Mouse (Mus musculus): Measurements from ENCODE around the gene Auh. TPM values are rescaled to one million over a fixed set of nuclear protein-coding genes. Genes with fewer than 3 reads are reported as not detected.

Gene Auh
- polyA plus RNA-seq, 1 experiment, result 88.6 TPM

- peak overlapping the region; percentile 5 for H3K4me3 ChIP-seq (ENCODE audit: insufficient read depth, low read depth, low read length)
- H3K4me1 ChIP-seq (ENCODE audit: control insufficient read depth, insufficient read depth, low read length), result peaks cover 13% of the 10 kb centered on the region; the same call in 1 of the 2 replicates
- DNase-seq, result no peak
- WGBS, result 50% methylated on average over 9 of the region's 9 CpGs
- no peaks in the 10 kb centered on the region for H3K27me3 ChIP-seq (replicated peaks; ENCODE audit: control insufficient read depth, insufficient read depth, low read length)
- H3K27ac ChIP-seq (ENCODE audit: insufficient read depth, low read depth, low read length), result no peak overlapping the region
- no peaks in the 10 kb centered on the region for H3K36me3 ChIP-seq (ENCODE audit: control insufficient read depth, insufficient read depth, low read length)
- no peak for TF ChIP-seq POLR2A (IDR thresholded peaks at IDR 0.05; ENCODE audit: low read depth, low read length)
- TF ChIP-seq CTCF (conservative IDR thresholded peaks at IDR 0.05; ENCODE audit: insufficient read depth, insufficient read length, low read depth, low read length), result no peak
These were observed 1.1 kb downstream of the Auh start for GRCm38 (mm10) chr13:52928392-52928791.

GRCm38 (mm10) chr13:52924457-52924856, 5.0 kb downstream of the Auh start:
- Histone ChIP-seq H3K36me3 (ENCODE audit: control insufficient read depth, insufficient read depth, low read length) (no peaks in the 10 kb centered on the region), H3K27ac (ENCODE audit: insufficient read depth, low read depth, low read length) (no peak overlapping the region), H3K27me3 (replicated peaks; ENCODE audit: control insufficient read depth, insufficient read depth, low read length) (no peaks in the 10 kb centered on the region), H3K4me3 (ENCODE audit: insufficient read depth, low read depth, low read length) (no peak overlapping the region), H3K4me1 (ENCODE audit: control insufficient read depth, insufficient read depth, low read length) (peaks cover 25% of the 10 kb centered on the region; the same call in 1 of the 2 replicates)
- no peak for TF ChIP-seq POLR2A (IDR thresholded peaks at IDR 0.05; ENCODE audit: low read depth, low read length)
- no peak for TF ChIP-seq CTCF (conservative IDR thresholded peaks at IDR 0.05; ENCODE audit: insufficient read depth, insufficient read length, low read depth, low read length)
- DNase-seq, result no peak
- 66% methylated on average over 5 of the region's 5 CpGs for WGBS

DNA sequence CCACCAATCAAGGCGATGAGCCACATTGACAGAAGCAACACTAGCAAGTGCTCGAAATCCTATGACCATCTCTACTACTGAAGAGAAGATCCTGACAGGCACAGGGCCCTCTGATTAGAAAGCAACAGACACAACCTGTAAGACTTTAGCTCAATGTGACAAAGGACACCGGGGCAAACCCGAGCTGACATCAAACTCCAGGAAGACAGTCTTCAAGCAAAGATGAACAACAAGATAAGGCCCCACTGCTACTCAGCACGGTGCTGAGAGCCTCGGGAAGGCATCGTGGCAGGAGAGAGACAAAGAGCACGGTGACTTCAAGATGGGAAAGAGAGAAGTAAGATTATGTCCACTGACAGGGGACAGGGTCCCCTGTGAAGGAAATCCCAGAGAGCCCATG, 7.5 kb downstream of the Auh start:
- Histone ChIP-seq H3K36me3 (ENCODE audit: control insufficient read depth, insufficient read depth, low read length) (no peaks in the 10 kb centered on the region), H3K27me3 (replicated peaks; ENCODE audit: control insufficient read depth, insufficient read depth, low read length) (no peaks in the 10 kb centered on the region), H3K4me1 (ENCODE audit: control insufficient read depth, insufficient read depth, low read length) (peaks cover 21% of the 10 kb centered on the region; the same call in 1 of the 2 replicates), H3K4me3 (ENCODE audit: insufficient read depth, low read depth, low read length) (no peak overlapping the region), H3K27ac (ENCODE audit: insufficient read depth, low read depth, low read length) (no peak overlapping the region)
- 67% methylated on average over 8 of the region's 8 CpGs for WGBS
- no peak for DNase-seq
- no peak for TF ChIP-seq CTCF (conservative IDR thresholded peaks at IDR 0.05; ENCODE audit: insufficient read depth, insufficient read length, low read depth, low read length)

- peak; percentile 87 for DNase-seq
- no peak for TF ChIP-seq CTCF (conservative IDR thresholded peaks at IDR 0.05; ENCODE audit: insufficient read depth, insufficient read length, low read depth, low read length)
- TF ChIP-seq POLR2A (IDR thresholded peaks at IDR 0.05; ENCODE audit: low read depth, low read length), result no peak
- Histone ChIP-seq H3K27ac (ENCODE audit: insufficient read depth, low read depth, low read length) (peak overlapping the region; percentile 10; the same call in 1 of the 2 replicates), H3K4me3 (ENCODE audit: insufficient read depth, low read depth, low read length) (no peak overlapping the region), H3K36me3 (ENCODE audit: control insufficient read depth, insufficient read depth, low read length) (no peaks in the 10 kb centered on the region), H3K27me3 (replicated peaks; ENCODE audit: control insufficient read depth, insufficient read depth, low read length) (no peaks in the 10 kb centered on the region), H3K4me1 (ENCODE audit: control insufficient read depth, insufficient read depth, low read length) (peaks cover 17% of the 10 kb centered on the region; the same call in 1 of the 2 replicates)
- WGBS, result 48% methylated on average over 7 of the region's 7 CpGs
These were observed 8.2 kb downstream of the Auh start for GRCm38 (mm10) chr13:52921065-52921825.

- 67% methylated on average over 10 of the region's 10 CpGs for WGBS
- H3K27me3 ChIP-seq (replicated peaks; ENCODE audit: control insufficient read depth, insufficient read depth, low read length), result no peaks in the 10 kb centered on the region
- TF ChIP-seq CTCF (conservative IDR thresholded peaks at IDR 0.05; ENCODE audit: insufficient read depth, insufficient read length, low read depth, low read length) (no peak), POLR2A (IDR thresholded peaks at IDR 0.05; ENCODE audit: low read depth, low read length) (no peak)
- peaks cover 17% of the 10 kb centered on the region; the same call in 1 of the 2 replicates for H3K4me1 ChIP-seq (ENCODE audit: control insufficient read depth, insufficient read depth, low read length)
- no peak for DNase-seq
- no peaks in the 10 kb centered on the region for H3K36me3 ChIP-seq (ENCODE audit: control insufficient read depth, insufficient read depth, low read length)
- H3K27ac ChIP-seq (ENCODE audit: insufficient read depth, low read depth, low read length), result no peak overlapping the region
- H3K4me3 ChIP-seq (ENCODE audit: insufficient read depth, low read depth, low read length), result no peak overlapping the region
These were observed 9.6 kb downstream of the Auh start for GRCm38 (mm10) chr13:52919790-52920352.

GRCm38 (mm10) chr13:52918333-52918732, 11.1 kb downstream of the Auh start:
- Histone ChIP-seq H3K27me3 (replicated peaks; ENCODE audit: control insufficient read depth, insufficient read depth, low read length) (no peaks in the 10 kb centered on the region), H3K36me3 (ENCODE audit: control insufficient read depth, insufficient read depth, low read length) (no peaks in the 10 kb centered on the region), H3K4me1 (ENCODE audit: control insufficient read depth, insufficient read depth, low read length) (peaks cover 14% of the 10 kb centered on the region; the same call in 1 of the 2 replicates), H3K4me3 (ENCODE audit: insufficient read depth, low read depth, low read length) (no peak overlapping the region), H3K27ac (ENCODE audit: insufficient read depth, low read depth, low read length) (no peak overlapping the region)
- TF ChIP-seq CTCF (conservative IDR thresholded peaks at IDR 0.05; ENCODE audit: insufficient read depth, insufficient read length, low read depth, low read length) (no peak), POLR2A (IDR thresholded peaks at IDR 0.05; ENCODE audit: low read depth, low read length) (no peak)
- WGBS, result 92% methylated on average over 5 of the region's 5 CpGs
- DNase-seq, result no peak

DNA sequence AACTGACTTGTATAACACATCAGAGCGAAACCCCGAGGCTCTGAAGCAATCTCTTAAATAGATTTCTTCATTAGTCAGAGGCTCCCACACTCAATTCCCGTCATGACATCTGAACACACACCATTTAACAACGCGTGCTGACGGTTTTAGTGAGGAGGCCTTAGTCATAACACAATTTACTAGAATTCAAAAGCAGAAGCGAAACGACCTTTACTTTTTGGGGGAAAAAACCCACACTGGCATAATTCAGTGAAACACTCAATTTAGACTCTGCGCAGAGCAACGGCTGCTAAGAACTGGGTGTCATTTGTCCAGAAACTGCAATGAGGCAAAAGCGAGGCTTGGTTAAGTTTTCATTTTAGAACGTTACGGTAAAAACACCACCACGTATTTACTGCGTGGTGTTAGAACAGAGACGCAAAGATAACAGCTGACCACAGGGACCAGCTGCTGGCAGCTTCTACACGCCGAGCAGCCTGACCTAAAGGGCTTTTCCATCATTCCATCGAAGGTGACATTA, 14.8 kb downstream of the Auh start:
- no peak for DNase-seq
- Histone ChIP-seq H3K27me3 (replicated peaks; ENCODE audit: control insufficient read depth, insufficient read depth, low read length) (no peaks in the 10 kb centered on the region), H3K4me3 (ENCODE audit: insufficient read depth, low read depth, low read length) (no peak overlapping the region), H3K36me3 (ENCODE audit: control insufficient read depth, insufficient read depth, low read length) (no peaks in the 10 kb centered on the region; the same call in 1 of the 2 replicates), H3K4me1 (ENCODE audit: control insufficient read depth, insufficient read depth, low read length) (no peaks in the 10 kb centered on the region; the same call in 1 of the 2 replicates), H3K27ac (ENCODE audit: insufficient read depth, low read depth, low read length) (no peak overlapping the region)
- WGBS, result 75% methylated on average over 19 of the region's 19 CpGs
- TF ChIP-seq POLR2A (IDR thresholded peaks at IDR 0.05; ENCODE audit: low read depth, low read length) (no peak), CTCF (conservative IDR thresholded peaks at IDR 0.05; ENCODE audit: insufficient read depth, insufficient read length, low read depth, low read length) (no peak)
